Mouse (Mus musculus) forebrain, embryonic 12.5 days (tissue): ENCODE measurements around the gene 6430571L13Rik. TPM values are rescaled to one million over a fixed set of nuclear protein-coding genes. Genes with fewer than 3 reads are reported as not detected.

Experiments
- ATAC-seq: fragments of 200-750 bp; cut with Nextera tagmentation; 2 replicates; pipeline ENCODE4 v1.8.0; 2017; ENCODE audit warnings: moderate TSS enrichment; ENCODE audit not compliant: low FRiP score
- H3K27ac ChIP-seq: fragments of 300-500 bp; sonication (generic); 2 replicates; pipeline ENCODE4 v1.5.1; 2016; ENCODE audit warnings: mild to moderate bottlenecking
- H3K27me3 ChIP-seq: fragments of 300-500 bp; sonication (generic); 2 replicates; pipeline ENCODE4 v1.6.1; 2016; ENCODE audit warnings: mild to moderate bottlenecking
- H3K36me3 ChIP-seq: fragments of 300-500 bp; sonication (generic); replicated peaks from 2 replicates; pipeline ENCODE4 v1.6.1; 2016; ENCODE audit warnings: mild to moderate bottlenecking
- H3K4me1 ChIP-seq: fragments of 300-500 bp; sonication (generic); 2 replicates; pipeline ENCODE4 v1.6.1; 2016
- H3K4me2 ChIP-seq: fragments of 300-500 bp; sonication (generic); 2 replicates; pipeline ENCODE4 v1.6.1; 2016; ENCODE audit warnings: mild to moderate bottlenecking, moderate library complexity
- H3K4me3 ChIP-seq: fragments of 300-500 bp; sonication (generic); replicated peaks from 2 replicates; pipeline ENCODE4 v1.5.1; 2016; ENCODE audit warnings: mild to moderate bottlenecking
- H3K9ac ChIP-seq: fragments of 300-500 bp; sonication (generic); 2 replicates; pipeline ENCODE4 v1.6.1; 2016; ENCODE audit warnings: mild to moderate bottlenecking
- H3K9me3 ChIP-seq: fragments of 300-500 bp; sonication (generic); 2 replicates; pipeline ENCODE4 v1.6.1; 2016
- WGBS: fragments of 180-500 bp; shearing (Covaris S2); methylation state at CpG from one replicate; pipeline ENCODE4 v1.1.7; 2016; 5-methylcytosine and 5-hydroxymethylcytosine counted together
- polyA plus RNA-seq: library from polyadenylated mRNA; unstranded; fragments of >200 nt; fragmentation: Nextera tagmentation; extraction: Ambion mirVana; gene quantifications from 2 replicates; pipeline ENCODE4 v1.2.1, GENCODE M21; 2016

Gene 6430571L13Rik
- polyA plus RNA-seq, 1 experiment from 2014 or later: 2.2 TPM

DNA sequence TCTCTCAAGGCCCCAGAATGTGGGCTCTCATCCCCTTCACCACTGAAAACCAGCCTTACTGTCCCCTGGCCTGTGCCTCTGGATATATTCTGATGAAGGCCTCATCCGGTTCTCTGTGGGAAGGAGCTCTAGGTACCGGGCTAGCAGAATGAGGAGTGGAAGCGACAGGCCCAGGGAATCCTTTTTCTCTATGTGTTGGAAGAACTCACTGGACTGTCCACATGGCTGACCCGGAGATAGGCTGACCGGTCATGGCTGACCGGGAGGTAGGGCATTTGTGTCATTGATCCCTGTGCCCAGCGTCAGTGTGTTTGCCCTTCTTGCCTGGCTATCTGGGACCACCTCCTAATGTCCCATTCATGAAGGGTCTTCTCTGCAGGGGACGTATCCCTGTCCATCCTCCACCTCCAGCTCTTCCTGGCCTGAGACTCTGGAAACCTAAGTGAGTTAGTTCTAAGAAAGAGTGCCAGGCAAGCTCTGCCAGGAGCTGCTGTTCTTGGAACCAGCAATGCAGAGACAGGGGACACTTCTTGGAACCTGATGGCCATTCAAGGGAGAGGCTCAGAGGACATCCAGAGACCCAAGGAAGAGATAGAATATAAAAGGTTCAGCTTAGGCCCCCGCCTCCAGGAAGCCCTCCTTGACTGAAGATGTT is 31.9 kb upstream of the 6430571L13Rik start:
- H3K9me3 ChIP-seq: no peaks in the 10 kb centered on the region
- no peaks in the 10 kb centered on the region for H3K4me1 ChIP-seq
- no peaks in the 10 kb centered on the region for H3K36me3 ChIP-seq
- WGBS: 88% methylated on average over 9 of the region's 9 CpGs
- H3K4me3 ChIP-seq: no peak overlapping the region
- no peak overlapping the region for H3K4me2 ChIP-seq
- H3K27me3 ChIP-seq: no peaks in the 10 kb centered on the region
- no peak overlapping the region for H3K27ac ChIP-seq
- no peak for ATAC-seq
- no peak overlapping the region for H3K9ac ChIP-seq

GRCm38 (mm10) chr9:107309171-107309570 is 31.2 kb upstream of the 6430571L13Rik start:
- Histone ChIP-seq H3K4me2 (no peak overlapping the region), H3K27me3 (no peaks in the 10 kb centered on the region), H3K9ac (no peak overlapping the region), H3K4me1 (no peaks in the 10 kb centered on the region), H3K4me3 (no peak overlapping the region), H3K36me3 (no peaks in the 10 kb centered on the region), H3K27ac (no peak overlapping the region), H3K9me3 (no peaks in the 10 kb centered on the region)
- ATAC-seq: no peak
- WGBS: 88% methylated on average over 9 of the region's 9 CpGs

- H3K4me2 ChIP-seq: no peak overlapping the region
- H3K9me3 ChIP-seq: no peaks in the 10 kb centered on the region
- no peak for ATAC-seq
- H3K27me3 ChIP-seq: no peaks in the 10 kb centered on the region
- no peaks in the 10 kb centered on the region for H3K36me3 ChIP-seq
- H3K4me3 ChIP-seq: no peak overlapping the region
- no peak overlapping the region for H3K9ac ChIP-seq
- H3K27ac ChIP-seq: no peak overlapping the region
- H3K4me1 ChIP-seq: no peaks in the 10 kb centered on the region
- WGBS: 74% methylated on average over 5 of the region's 5 CpGs
These were observed 30.8 kb upstream of the 6430571L13Rik start for GRCm38 (mm10) chr9:107309600-107309999.

GRCm38 (mm10) chr9:107312811-107313584 is 27.4 kb upstream of the 6430571L13Rik start:
- WGBS: 79% methylated on average over 10 of the region's 10 CpGs
- H3K36me3 ChIP-seq: no peaks in the 10 kb centered on the region
- H3K27me3 ChIP-seq: no peaks in the 10 kb centered on the region
- no peak overlapping the region for H3K4me3 ChIP-seq
- no peak overlapping the region for H3K27ac ChIP-seq
- H3K9ac ChIP-seq: no peak overlapping the region
- no peaks in the 10 kb centered on the region for H3K4me1 ChIP-seq
- no peaks in the 10 kb centered on the region for H3K9me3 ChIP-seq
- ATAC-seq: no peak
- no peak overlapping the region for H3K4me2 ChIP-seq

GRCm38 (mm10) chr9:107313926-107314325 is 26.5 kb upstream of the 6430571L13Rik start:
- ATAC-seq: no peak
- Histone ChIP-seq H3K4me3 (no peak overlapping the region), H3K4me2 (no peak overlapping the region), H3K9ac (no peak overlapping the region), H3K36me3 (no peaks in the 10 kb centered on the region), H3K9me3 (no peaks in the 10 kb centered on the region), H3K4me1 (no peaks in the 10 kb centered on the region), H3K27me3 (no peaks in the 10 kb centered on the region), H3K27ac (no peak overlapping the region)
- 80% methylated on average over 3 of the region's 3 CpGs for WGBS

- no peaks in the 10 kb centered on the region for H3K36me3 ChIP-seq
- H3K27me3 ChIP-seq: no peaks in the 10 kb centered on the region
- no peaks in the 10 kb centered on the region for H3K4me1 ChIP-seq
- H3K4me3 ChIP-seq: no peak overlapping the region
- H3K27ac ChIP-seq: no peak overlapping the region
- no peak for ATAC-seq
- H3K9ac ChIP-seq: no peak overlapping the region
- no peak overlapping the region for H3K4me2 ChIP-seq
- 79% methylated on average over 2 of the region's 2 CpGs for WGBS
- no peaks in the 10 kb centered on the region for H3K9me3 ChIP-seq
These were observed 24.6 kb upstream of the 6430571L13Rik start for GRCm38 (mm10) chr9:107315791-107316190.

- no peak for ATAC-seq
- WGBS: 86% methylated on average over 8 of the region's 8 CpGs
- Histone ChIP-seq H3K27me3 (no peaks in the 10 kb centered on the region), H3K27ac (no peak overlapping the region), H3K36me3 (peaks cover 2% of the 10 kb centered on the region; the same call in 1 of the 2 replicates), H3K4me1 (no peaks in the 10 kb centered on the region), H3K9me3 (no peaks in the 10 kb centered on the region), H3K4me2 (no peak overlapping the region), H3K4me3 (no peak overlapping the region), H3K9ac (no peak overlapping the region)
These were observed 17.8 kb upstream of the 6430571L13Rik start for GRCm38 (mm10) chr9:107322461-107323050.

DNA sequence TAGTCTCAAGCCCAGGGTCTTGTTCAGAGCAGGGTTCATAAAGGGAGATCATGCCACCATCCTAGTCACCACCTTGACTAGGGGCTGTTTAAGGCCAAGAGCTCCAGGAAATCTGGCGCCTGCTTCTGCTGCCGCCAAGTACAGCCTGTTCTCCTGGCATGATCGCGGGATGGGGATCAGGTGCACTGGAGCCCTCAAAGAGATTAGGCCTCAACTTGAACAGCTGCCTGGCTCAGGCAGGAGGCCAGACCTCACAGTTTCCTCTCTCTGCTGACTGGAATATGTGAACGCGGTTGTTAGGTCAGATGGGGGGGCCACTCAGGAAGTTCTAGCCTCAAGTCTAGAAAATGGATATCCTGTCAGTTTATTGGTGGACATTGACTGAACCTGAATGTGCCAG is 16.8 kb upstream of the 6430571L13Rik start:
- Histone ChIP-seq H3K36me3 (peaks cover 7% of the 10 kb centered on the region), H3K4me2 (no peak overlapping the region), H3K4me3 (no peak overlapping the region), H3K9ac (no peak overlapping the region), H3K4me1 (no peaks in the 10 kb centered on the region), H3K9me3 (no peaks in the 10 kb centered on the region), H3K27me3 (no peaks in the 10 kb centered on the region), H3K27ac (no peak overlapping the region)
- no peak for ATAC-seq
- 83% methylated on average over 6 of the region's 6 CpGs for WGBS

DNA sequence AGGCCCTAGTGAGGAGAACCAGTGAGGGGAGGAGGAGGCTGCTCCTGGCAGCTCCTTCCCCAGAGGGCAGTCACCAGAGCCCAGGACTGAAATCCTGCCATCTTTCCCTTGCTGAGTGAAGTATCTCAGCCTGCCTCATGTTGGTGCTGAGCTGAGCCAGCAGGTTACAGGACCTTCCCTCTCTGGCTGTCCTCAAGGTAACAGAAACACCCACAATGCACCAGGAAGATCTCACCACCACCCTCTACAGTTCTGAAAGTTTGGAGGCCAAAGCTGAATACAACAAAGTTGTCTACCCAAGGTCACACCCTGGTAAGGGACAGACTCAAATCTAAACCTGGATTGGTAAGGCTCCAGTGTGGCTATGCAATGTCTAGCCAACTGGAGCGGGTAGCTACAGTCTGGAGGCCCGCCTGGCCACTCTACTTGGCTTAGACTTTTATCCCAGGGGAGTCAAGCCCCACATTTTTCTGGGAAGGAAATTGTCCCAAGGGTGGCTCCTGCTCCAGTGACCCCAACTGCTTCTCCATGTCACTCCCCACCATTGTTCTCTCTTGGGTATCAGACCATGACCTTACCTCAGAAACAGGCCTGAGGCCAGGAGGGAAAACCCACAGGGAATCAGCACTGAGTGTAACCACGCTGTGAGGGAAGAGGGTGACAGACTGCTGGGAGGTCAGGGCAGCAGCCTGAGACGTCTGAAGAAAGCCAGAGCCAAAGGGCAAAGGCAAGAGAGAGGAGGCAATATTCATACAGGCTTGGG is 15.4 kb upstream of the 6430571L13Rik start:
- no peaks in the 10 kb centered on the region for H3K4me1 ChIP-seq
- no peak for ATAC-seq
- H3K4me2 ChIP-seq: no peak overlapping the region
- H3K27ac ChIP-seq: no peak overlapping the region
- H3K36me3 ChIP-seq: peaks cover 7% of the 10 kb centered on the region
- H3K27me3 ChIP-seq: no peaks in the 10 kb centered on the region
- 67% methylated on average over 4 of the region's 4 CpGs for WGBS
- H3K9me3 ChIP-seq: no peaks in the 10 kb centered on the region
- H3K9ac ChIP-seq: no peak overlapping the region
- H3K4me3 ChIP-seq: no peak overlapping the region

DNA sequence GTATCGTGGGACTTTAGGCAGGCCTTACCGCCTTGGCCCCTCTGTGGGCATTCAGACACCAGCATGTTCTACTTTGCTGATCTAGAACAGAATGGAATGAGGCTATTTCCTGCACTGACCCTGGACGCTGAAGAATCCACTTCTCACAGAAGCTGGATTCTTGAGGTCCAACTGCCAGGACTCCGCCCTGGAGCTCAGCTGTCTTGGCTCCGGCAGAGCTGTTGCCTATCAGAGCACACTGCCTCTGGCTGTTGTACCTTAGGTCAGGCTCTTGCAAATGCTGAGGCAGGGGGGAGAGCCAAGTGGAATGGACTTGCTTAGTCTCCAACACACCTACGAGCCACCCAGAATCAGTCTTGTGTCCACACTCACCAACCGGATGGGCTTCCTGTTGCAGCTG is 14.5 kb upstream of the 6430571L13Rik start:
- WGBS: 92% methylated on average over 7 of the region's 7 CpGs

GRCm38 (mm10) chr9:107327879-107328620 is 12.4 kb upstream of the 6430571L13Rik start:
- no peak for ATAC-seq
- WGBS: 89% methylated on average over 16 of the region's 16 CpGs
- Histone ChIP-seq H3K4me2 (no peak overlapping the region), H3K9ac (no peak overlapping the region), H3K4me3 (no peak overlapping the region), H3K27ac (no peak overlapping the region), H3K9me3 (no peaks in the 10 kb centered on the region), H3K4me1 (no peaks in the 10 kb centered on the region), H3K36me3 (peaks cover 7% of the 10 kb centered on the region), H3K27me3 (no peaks in the 10 kb centered on the region)

More for the DNA sequence above, 14.5 kb upstream of the 6430571L13Rik start:
- Histone ChIP-seq H3K9me3 (no peaks in the 10 kb centered on the region), H3K4me1 (no peaks in the 10 kb centered on the region), H3K36me3 (peaks cover 7% of the 10 kb centered on the region), H3K4me2 (no peak overlapping the region), H3K4me3 (no peak overlapping the region), H3K27ac (no peak overlapping the region), H3K27me3 (no peaks in the 10 kb centered on the region), H3K9ac (no peak overlapping the region)
- no peak for ATAC-seq

DNA sequence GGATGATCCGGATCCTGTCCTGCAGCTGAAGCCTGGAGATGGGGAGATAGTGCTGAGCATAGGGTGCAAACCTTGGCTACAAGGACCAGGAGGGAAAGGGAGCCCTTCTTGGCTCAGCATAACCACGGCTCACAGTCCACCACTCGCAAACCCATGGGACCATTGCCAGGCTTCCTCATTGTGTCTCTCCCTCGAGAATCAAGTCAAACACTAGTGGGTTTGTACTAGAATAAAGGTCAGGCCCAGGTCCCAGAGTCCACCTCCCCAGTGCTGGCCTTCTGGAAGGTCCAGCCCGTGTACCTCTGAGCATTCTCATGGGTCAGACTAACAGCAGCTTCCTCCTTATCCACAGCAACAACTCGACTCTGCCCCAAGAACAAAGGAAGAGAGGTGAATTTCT is 9.6 kb upstream of the 6430571L13Rik start:
- no peaks in the 10 kb centered on the region for H3K9me3 ChIP-seq
- H3K4me3 ChIP-seq: no peak overlapping the region
- no peak overlapping the region for H3K9ac ChIP-seq
- H3K4me1 ChIP-seq: no peaks in the 10 kb centered on the region
- H3K4me2 ChIP-seq: no peak overlapping the region
- no peak for ATAC-seq
- H3K36me3 ChIP-seq: peaks cover 7% of the 10 kb centered on the region
- no peaks in the 10 kb centered on the region for H3K27me3 ChIP-seq
- WGBS: 84% methylated on average over 6 of the region's 6 CpGs
- H3K27ac ChIP-seq: no peak overlapping the region
